Mouse (Mus musculus): Measurements from ENCODE around the gene Hist1h1t. TPM values are rescaled to one million over a fixed set of nuclear protein-coding genes. Genes with fewer than 3 reads are reported as not detected.
"Not testable (repeated sequence)": the region's sequence is repeated elsewhere in the genome, so short reads cannot be mapped to it uniquely, and the experiment has no call there.

Hist1h1t gene
- not detected in 2 replicates for polyA plus RNA-seq (2016; fragmentation: Nextera tagmentation; extraction: Ambion mirVana)

GRCm38 (mm10) chr13:23695514-23695913 is at the start of gene Hist1h1t:
Gene Hist1h1t, plus strand, starts transcription at chr13:23695814.
- Histone ChIP-seq H3K9ac (no peak within 1 kb of the TSS), H3K27ac (ENCODE audit: poor library complexity, severe bottlenecking) (no peak within 1 kb of the TSS), H3K27me3 (replicated peaks) (no peaks in the 10 kb centered on the region), H3K36me3 (no peaks in the 10 kb centered on the region), H3K4me2 (peak within 1 kb of the TSS; percentile 38), H3K4me1 (replicated peaks) (peaks cover 14% of the 10 kb centered on the region), H3K4me3 (no peak within 1 kb of the TSS), H3K9me3 (replicated peaks) (no peaks in the 10 kb centered on the region)
- no peak for ATAC-seq (ENCODE audit: insufficient number of reproducible peaks, low FRiP score)
- WGBS = 45% methylated on average over 12 of the region's 13 CpGs

GRCm38 (mm10) chr13:23659636-23660366 is 35.8 kb upstream of the Hist1h1t start:
- no peak overlapping the region for H3K27ac ChIP-seq (ENCODE audit: poor library complexity, severe bottlenecking)
- no peaks in the 10 kb centered on the region for H3K36me3 ChIP-seq
- no peaks in the 10 kb centered on the region for H3K9me3 ChIP-seq (replicated peaks)
- H3K9ac ChIP-seq = no peak overlapping the region
- no peaks in the 10 kb centered on the region for H3K4me1 ChIP-seq (replicated peaks)
- no peak overlapping the region for H3K4me2 ChIP-seq
- no peak overlapping the region for H3K4me3 ChIP-seq
- ATAC-seq (ENCODE audit: insufficient number of reproducible peaks, low FRiP score) = no peak
- no peaks in the 10 kb centered on the region for H3K27me3 ChIP-seq (replicated peaks)
- WGBS = 58% methylated on average over 6 of the region's 6 CpGs

GRCm38 (mm10) chr13:23662536-23662935 is 33.1 kb upstream of the Hist1h1t start:
- Histone ChIP-seq H3K4me1 (replicated peaks) (no peaks in the 10 kb centered on the region), H3K27me3 (replicated peaks) (no peaks in the 10 kb centered on the region), H3K9ac (no peak overlapping the region), H3K36me3 (no peaks in the 10 kb centered on the region), H3K27ac (ENCODE audit: poor library complexity, severe bottlenecking) (no peak overlapping the region), H3K4me3 (no peak overlapping the region), H3K9me3 (replicated peaks) (no peaks in the 10 kb centered on the region), H3K4me2 (no peak overlapping the region)
- no peak for ATAC-seq (ENCODE audit: insufficient number of reproducible peaks, low FRiP score)
- WGBS = 45% methylated on average over 3 of the region's 3 CpGs

GRCm38 (mm10) chr13:23681990-23682582 is 13.5 kb upstream of the Hist1h1t start:
- no peak for ATAC-seq (ENCODE audit: insufficient number of reproducible peaks, low FRiP score)
- Histone ChIP-seq H3K27me3 (replicated peaks) (no peaks in the 10 kb centered on the region), H3K4me3 (no peak overlapping the region), H3K27ac (ENCODE audit: poor library complexity, severe bottlenecking) (no peak overlapping the region), H3K36me3 (no peaks in the 10 kb centered on the region), H3K9me3 (replicated peaks) (no peaks in the 10 kb centered on the region), H3K9ac (no peak overlapping the region), H3K4me1 (replicated peaks) (peaks cover 13% of the 10 kb centered on the region), H3K4me2 (no peak overlapping the region)
- WGBS = 82% methylated on average over 6 of the region's 6 CpGs

- Histone ChIP-seq H3K27me3 (replicated peaks) (no peaks in the 10 kb centered on the region), H3K9me3 (replicated peaks) (no peaks in the 10 kb centered on the region), H3K27ac (ENCODE audit: poor library complexity, severe bottlenecking) (peak overlapping the region; percentile 96), H3K4me1 (replicated peaks) (peaks cover 13% of the 10 kb centered on the region), H3K36me3 (no peaks in the 10 kb centered on the region), H3K4me3 (peak overlapping the region; percentile 48), H3K4me2 (peak overlapping the region; percentile 69), H3K9ac (peak overlapping the region; percentile 72)
- 45% methylated on average over 1 of the region's 1 CpGs for WGBS
- no peak for ATAC-seq (ENCODE audit: insufficient number of reproducible peaks, low FRiP score)
Measured at GRCm38 (mm10) chr13:23682623-23682946, 13.0 kb upstream of the Hist1h1t start.

- Histone ChIP-seq H3K4me3 (peak overlapping the region; percentile 48), H3K27ac (ENCODE audit: poor library complexity, severe bottlenecking) (peak overlapping the region; percentile 96), H3K9ac (peak overlapping the region; percentile 73), H3K4me1 (replicated peaks) (peaks cover 13% of the 10 kb centered on the region), H3K4me2 (peak overlapping the region; percentile 69)
- ATAC-seq (ENCODE audit: insufficient number of reproducible peaks, low FRiP score) = peak; percentile 51
- not testable (repeated sequence) for H3K9me3 ChIP-seq (replicated peaks); H3K27me3 ChIP-seq (replicated peaks); H3K36me3 ChIP-seq
- WGBS = 11% methylated on average over 16 of the region's 30 CpGs
Measured at GRCm38 (mm10) chr13:23682947-23683754, 12.5 kb upstream of the Hist1h1t start.

GRCm38 (mm10) chr13:23683755-23684281 is 11.8 kb upstream of the Hist1h1t start, which contains the start of the genes Hist1h2ac and Hist1h2bc:
Gene Hist1h2ac, minus strand, starts transcription at chr13:23683948.
Gene Hist1h2bc, plus strand, starts transcription at chr13:23684199.
- no peaks in the 10 kb centered on the region for H3K36me3 ChIP-seq
- WGBS = under 1% methylated on average over 32 of the region's 32 CpGs

GRCm38 (mm10) chr13:23684295-23684945 is 11.2 kb upstream of the Hist1h1t start:
- ATAC-seq (ENCODE audit: insufficient number of reproducible peaks, low FRiP score) = peak; percentile 23
- not testable (repeated sequence) for H3K9me3 ChIP-seq (replicated peaks); H3K27me3 ChIP-seq (replicated peaks); H3K36me3 ChIP-seq
- peak overlapping the region; percentile 99 for H3K27ac ChIP-seq (ENCODE audit: poor library complexity, severe bottlenecking)
- H3K9ac ChIP-seq = peak overlapping the region; percentile 79
- peak overlapping the region; percentile 57 for H3K4me3 ChIP-seq
- peak overlapping the region; percentile 79 for H3K4me2 ChIP-seq
- peaks cover 13% of the 10 kb centered on the region for H3K4me1 ChIP-seq (replicated peaks)
- WGBS = under 1% methylated on average over 19 of the region's 37 CpGs

More at GRCm38 (mm10) chr13:23683755-23684281, 11.8 kb upstream of the Hist1h1t start, which contains the start of the genes Hist1h2ac and Hist1h2bc:
- Histone ChIP-seq H3K4me1 (replicated peaks) (peaks cover 13% of the 10 kb centered on the region), H3K4me3 (peak within 1 kb of the TSS; percentile 57), H3K27ac (ENCODE audit: poor library complexity, severe bottlenecking) (peak within 1 kb of the TSS; percentile 99), H3K9me3 (replicated peaks) (no peaks in the 10 kb centered on the region), H3K27me3 (replicated peaks) (no peaks in the 10 kb centered on the region), H3K4me2 (peak within 1 kb of the TSS; percentile 79), H3K9ac (peak within 1 kb of the TSS; percentile 79)
- ATAC-seq (ENCODE audit: insufficient number of reproducible peaks, low FRiP score) = peak; percentile 96

- peak overlapping the region; percentile 57 for H3K4me3 ChIP-seq
- no peak for ATAC-seq (ENCODE audit: insufficient number of reproducible peaks, low FRiP score)
- peak overlapping the region; percentile 99 for H3K27ac ChIP-seq (ENCODE audit: poor library complexity, severe bottlenecking)
- 9% methylated on average over 15 of the region's 15 CpGs for WGBS
- no peaks in the 10 kb centered on the region for H3K36me3 ChIP-seq
- H3K4me1 ChIP-seq (replicated peaks) = peaks cover 13% of the 10 kb centered on the region
- peak overlapping the region; percentile 66 for H3K9ac ChIP-seq
- H3K27me3 ChIP-seq (replicated peaks) = no peaks in the 10 kb centered on the region
- H3K4me2 ChIP-seq = peak overlapping the region; percentile 79
- no peaks in the 10 kb centered on the region for H3K9me3 ChIP-seq (replicated peaks)
Measured at GRCm38 (mm10) chr13:23685121-23685861, 10.3 kb upstream of the Hist1h1t start.

- WGBS = 63% methylated on average over 4 of the region's 4 CpGs
- Histone ChIP-seq H3K9me3 (replicated peaks) (no peaks in the 10 kb centered on the region), H3K9ac (peak overlapping the region; percentile 66), H3K36me3 (no peaks in the 10 kb centered on the region), H3K4me2 (peak overlapping the region; percentile 79), H3K27me3 (replicated peaks) (no peaks in the 10 kb centered on the region), H3K4me3 (peak overlapping the region; percentile 57), H3K27ac (ENCODE audit: poor library complexity, severe bottlenecking) (peak overlapping the region; percentile 99), H3K4me1 (replicated peaks) (peaks cover 15% of the 10 kb centered on the region)
- no peak for ATAC-seq (ENCODE audit: insufficient number of reproducible peaks, low FRiP score)
Measured at GRCm38 (mm10) chr13:23685966-23686365, 9.6 kb upstream of the Hist1h1t start.
